Mouse (Mus musculus): Measurements from ENCODE around the gene Spred2.

The Spred2 gene

GRCm38 (mm10) chr11:19925149-19925975 is 1.2 kb downstream of the Spred2 start:
- in situ Hi-C loops (cut with MboI, MseI): loop anchor here (5.0 kb wide), 1 partner anchor 182 kb away; no protein-coding TSS in a partner anchor

GRCm38 (mm10) chr11:19925976-19926842 is 2.0 kb downstream of the Spred2 start:
- in situ Hi-C loops (cut with MboI, MseI): loop anchor here (5.0 kb wide), 1 partner anchor 181 kb away; no protein-coding TSS in a partner anchor

- in situ Hi-C loops (cut with MboI, MseI): loop anchor here (5.0 kb wide), 1 partner anchor 181 kb away; no protein-coding TSS in a partner anchor
Measured at GRCm38 (mm10) chr11:19926843-19927120, 2.6 kb downstream of the Spred2 start.

GRCm38 (mm10) chr11:19928633-19929032 is 4.5 kb downstream of the Spred2 start:
- in situ Hi-C loops (cut with MboI, MseI): loop anchor here (5.0 kb wide), 1 partner anchor 179 kb away; no protein-coding TSS in a partner anchor

GRCm38 (mm10) chr11:19929087-19929865 is 5.1 kb downstream of the Spred2 start:
- in situ Hi-C loops (cut with MboI, MseI): loop anchor here (5.0 kb wide), 1 partner anchor 178 kb away; no protein-coding TSS in a partner anchor

- in situ Hi-C loops (cut with MboI, MseI): no loop called here
Measured at GRCm38 (mm10) chr11:19931569-19932230, 7.5 kb downstream of the Spred2 start.

GRCm38 (mm10) chr11:19932983-19933511 is 8.9 kb downstream of the Spred2 start:
- in situ Hi-C loops (cut with MboI, MseI): no loop called here

GRCm38 (mm10) chr11:19935524-19936354 is 11.6 kb downstream of the Spred2 start:
- in situ Hi-C loops (cut with MboI, MseI): no loop called here

GRCm38 (mm10) chr11:19938456-19939004 is 14.4 kb downstream of the Spred2 start:
- in situ Hi-C loops (cut with MboI, MseI): no loop called here

GRCm38 (mm10) chr11:19939305-19939730 is 15.1 kb downstream of the Spred2 start:
- in situ Hi-C loops (cut with MboI, MseI): no loop called here

- in situ Hi-C loops (cut with MboI, MseI): no loop called here
Measured at GRCm38 (mm10) chr11:19939831-19940230, 15.7 kb downstream of the Spred2 start.

- in situ Hi-C loops (cut with MboI, MseI): no loop called here
Measured at GRCm38 (mm10) chr11:19941156-19941777, 17.1 kb downstream of the Spred2 start.

GRCm38 (mm10) chr11:19941978-19942377 is 17.8 kb downstream of the Spred2 start:
- in situ Hi-C loops (cut with MboI, MseI): no loop called here

- in situ Hi-C loops (cut with MboI, MseI): no loop called here
Measured at GRCm38 (mm10) chr11:19943753-19944152, 19.6 kb downstream of the Spred2 start.

- in situ Hi-C loops (cut with MboI, MseI): no loop called here
Measured at GRCm38 (mm10) chr11:19944701-19945100, 20.5 kb downstream of the Spred2 start.

GRCm38 (mm10) chr11:19946721-19947120 is 22.5 kb downstream of the Spred2 start:
- in situ Hi-C loops (cut with MboI, MseI): no loop called here

GRCm38 (mm10) chr11:19947626-19948135 is 23.5 kb downstream of the Spred2 start:
- in situ Hi-C loops (cut with MboI, MseI): no loop called here

GRCm38 (mm10) chr11:19949725-19950124 is 25.6 kb downstream of the Spred2 start:
- in situ Hi-C loops (cut with MboI, MseI): no loop called here

- in situ Hi-C loops (cut with MboI, MseI): no loop called here
Measured at GRCm38 (mm10) chr11:19950169-19950568, 26.0 kb downstream of the Spred2 start.

All from T-helper 2 cell (primary cell).